Mouse (Mus musculus) urinary bladder, postnatal 36 days (tissue): Measurements from ENCODE around the gene Upk3bl.
"Not testable (repeated sequence)": the region's sequence is repeated elsewhere in the genome, so short reads cannot be mapped to it uniquely, and the experiment has no call there.

Source experiments
- DNase-seq, 2 experiments: peaks; one replicate each; pipeline ENCODE4 v3.0.0; 2022; ENCODE audit warnings: low spot score in 2 of 2, mixed read lengths in 1 of 2

Upk3bl gene

DNA sequence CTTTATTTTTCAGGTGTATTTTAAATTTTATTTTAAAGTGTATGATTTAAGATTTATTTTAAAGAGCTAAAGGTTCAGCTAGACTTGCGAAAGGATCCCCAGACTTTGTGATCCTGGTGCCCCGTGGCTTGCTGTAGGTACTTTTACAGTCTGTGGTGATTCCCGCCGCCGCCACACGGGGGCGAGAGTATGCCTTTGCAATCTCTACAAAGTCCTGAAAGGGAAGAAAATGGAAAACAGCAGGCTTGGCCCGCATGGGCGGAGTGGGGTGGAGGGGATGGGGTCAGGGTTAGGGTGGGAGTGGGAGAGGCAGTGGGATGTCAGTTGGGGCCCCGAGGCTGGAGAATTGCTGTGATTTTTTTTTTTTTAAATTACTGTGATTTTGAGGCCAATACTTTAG lies 8.3 kb upstream of the Upk3bl start:
- peak; percentile 86 to 87 for DNase-seq

GRCm38 (mm10) chr5:136048541-136048940 lies 5.8 kb upstream of the Upk3bl start:
- not testable (repeated sequence) for DNase-seq

DNA sequence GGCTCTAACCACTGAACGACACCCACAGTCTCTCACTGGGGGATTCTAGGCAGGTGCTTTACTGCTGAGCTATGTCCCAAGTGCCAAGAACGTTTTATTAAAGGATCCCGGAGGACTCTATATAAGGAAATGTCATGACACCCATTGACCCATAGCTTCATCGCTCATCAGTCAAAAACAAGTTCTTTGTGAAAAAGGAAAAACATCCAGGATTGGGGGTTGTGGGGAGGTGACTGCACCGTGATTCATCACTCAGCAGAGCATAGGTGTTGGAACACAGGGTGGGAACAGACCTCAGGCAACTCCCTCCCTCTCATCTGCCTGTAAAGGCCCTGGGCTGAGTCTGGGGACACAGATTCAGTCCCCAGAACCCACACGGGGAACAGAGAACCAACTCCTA lies 4.4 kb upstream of the Upk3bl start:
- DNase-seq, result no peak

GRCm38 (mm10) chr5:136051231-136052085 lies 2.8 kb upstream of the Upk3bl start:
- peak; percentile 50 to 64 for DNase-seq

DNA sequence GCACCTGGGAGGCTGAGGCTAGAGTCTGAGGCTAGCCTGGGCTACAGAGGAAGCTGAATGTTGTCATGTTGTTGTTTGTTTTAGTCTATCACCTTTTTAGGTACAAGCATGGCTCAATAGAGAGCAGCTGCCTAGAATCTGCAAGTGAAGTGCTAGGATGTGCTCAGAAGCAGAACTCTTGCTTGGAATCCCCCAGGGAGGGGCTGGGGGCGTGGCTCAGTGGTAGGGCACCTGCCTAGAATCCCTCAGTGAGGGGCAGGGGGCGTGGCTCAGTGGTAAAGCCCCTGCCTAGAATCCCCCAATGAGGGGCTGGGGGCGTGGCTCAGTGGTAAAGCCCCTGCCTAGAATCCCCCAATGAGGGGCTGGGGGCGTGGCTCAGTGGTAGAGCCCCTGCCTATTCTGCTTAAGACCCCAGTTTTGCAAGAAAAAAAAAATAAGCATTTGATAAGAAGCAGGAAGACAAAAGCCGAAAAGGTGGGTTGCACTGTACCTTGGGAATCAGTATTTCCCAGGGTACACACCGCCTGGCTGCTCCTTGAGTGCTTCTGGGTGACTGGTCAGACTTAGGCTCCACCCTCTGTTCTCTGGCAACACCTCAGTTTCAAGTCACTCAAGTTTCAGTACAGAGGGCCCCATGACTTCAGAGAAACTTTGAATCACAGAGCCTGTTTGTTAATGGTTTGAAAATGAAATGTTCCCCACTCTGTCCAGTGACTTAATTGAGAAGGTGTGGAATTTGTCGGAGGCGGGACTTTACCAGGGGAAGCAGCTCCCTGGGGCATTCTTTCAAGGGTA lies 1.2 kb upstream of the Upk3bl start:
- peak in 1 of 2 experiments; percentile 44 for DNase-seq

DNA sequence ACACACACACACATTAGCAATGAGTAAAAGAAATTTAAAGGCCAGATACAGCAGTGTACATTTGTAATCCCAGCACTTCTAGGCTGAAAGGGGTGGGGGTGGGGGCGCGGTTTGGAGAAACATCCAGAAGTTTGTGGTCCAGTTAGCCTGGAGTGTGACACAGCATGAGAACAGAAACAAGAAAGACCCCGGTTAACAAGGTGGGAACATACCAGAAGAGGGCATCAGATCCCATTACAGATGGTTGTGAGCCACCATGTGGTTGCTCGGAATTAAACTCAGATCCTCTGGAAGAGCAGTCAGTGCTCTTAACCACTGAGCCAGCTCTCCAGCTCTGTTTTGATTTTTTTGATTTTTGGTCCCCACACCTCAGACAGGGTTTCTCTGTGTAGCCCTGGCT lies 1.8 kb downstream of the Upk3bl start:
- no peak for DNase-seq

- DNase-seq, result no peak
These were observed 2.8 kb downstream of the Upk3bl start for GRCm38 (mm10) chr5:136057085-136057484.

DNA sequence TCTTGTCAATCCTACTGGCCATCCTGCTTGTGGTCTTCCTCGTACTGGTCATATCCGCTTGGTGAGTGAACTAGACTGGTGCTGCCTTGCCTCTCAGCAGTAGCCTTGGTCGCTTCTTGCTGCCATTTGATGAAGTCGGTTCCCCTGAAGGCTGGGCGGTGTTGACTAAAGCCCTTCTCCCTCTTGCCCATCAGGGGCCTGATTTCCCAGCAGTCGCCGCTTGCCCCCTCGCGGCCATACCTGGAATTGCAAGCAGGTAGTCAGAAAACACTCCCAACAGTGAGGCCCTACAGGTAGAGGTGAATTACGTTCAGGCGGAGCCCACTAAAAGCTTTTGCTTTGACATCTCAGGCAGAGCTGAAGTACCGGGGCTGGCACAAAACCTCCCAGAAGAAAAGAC lies 7.3 kb downstream of the Upk3bl start:
- DNase-seq, result peak; percentile 77 to 84

DNA sequence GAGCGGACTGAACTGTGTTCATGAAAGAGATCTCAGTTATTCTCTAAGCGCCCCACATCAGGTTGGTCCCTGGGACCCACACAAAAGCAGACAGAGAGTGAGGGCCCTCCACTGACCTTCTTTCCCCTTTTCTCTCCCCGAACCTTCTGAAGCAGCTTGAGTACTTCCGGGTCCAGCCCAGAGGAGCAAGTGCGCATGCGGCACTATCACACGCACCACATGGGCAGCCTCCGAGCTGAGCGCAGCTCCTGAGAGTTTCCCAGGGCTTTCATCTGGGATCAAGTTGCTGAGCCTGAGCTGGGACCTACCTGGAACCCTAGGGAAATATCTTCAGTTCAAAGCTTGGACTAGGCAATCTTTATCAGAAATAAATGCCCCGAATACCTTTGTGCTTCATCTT lies 9.6 kb downstream of the Upk3bl start:
- DNase-seq, result no peak

- not testable (repeated sequence) for DNase-seq
These were observed 12.3 kb downstream of the Upk3bl start for GRCm38 (mm10) chr5:136066404-136067148.

DNA sequence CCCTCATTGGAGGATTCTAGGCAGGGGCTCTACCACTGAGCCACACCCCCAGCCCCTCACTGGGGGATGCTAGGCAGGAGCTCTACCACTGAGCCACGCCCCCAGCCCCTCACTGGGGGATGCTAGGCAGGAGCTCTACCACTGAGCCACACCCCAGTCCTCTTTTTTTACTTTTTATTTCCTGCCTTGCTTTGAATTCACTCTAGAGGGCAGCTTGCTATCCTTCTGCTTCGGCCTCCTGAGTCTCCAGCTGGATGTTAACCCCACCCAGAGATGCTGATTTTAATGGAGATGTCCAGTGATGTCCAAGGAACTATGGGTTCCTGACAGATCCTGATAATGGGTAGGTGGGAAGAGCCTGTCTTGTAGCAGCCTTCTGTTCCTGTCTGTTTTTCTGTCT lies 15.1 kb downstream of the Upk3bl start:
- DNase-seq, result no peak

- no peak for DNase-seq
These were observed 18.8 kb downstream of the Upk3bl start for GRCm38 (mm10) chr5:136073051-136073450.

GRCm38 (mm10) chr5:136073526-136073925 lies 19.2 kb downstream of the Upk3bl start:
- DNase-seq, result no peak

DNA sequence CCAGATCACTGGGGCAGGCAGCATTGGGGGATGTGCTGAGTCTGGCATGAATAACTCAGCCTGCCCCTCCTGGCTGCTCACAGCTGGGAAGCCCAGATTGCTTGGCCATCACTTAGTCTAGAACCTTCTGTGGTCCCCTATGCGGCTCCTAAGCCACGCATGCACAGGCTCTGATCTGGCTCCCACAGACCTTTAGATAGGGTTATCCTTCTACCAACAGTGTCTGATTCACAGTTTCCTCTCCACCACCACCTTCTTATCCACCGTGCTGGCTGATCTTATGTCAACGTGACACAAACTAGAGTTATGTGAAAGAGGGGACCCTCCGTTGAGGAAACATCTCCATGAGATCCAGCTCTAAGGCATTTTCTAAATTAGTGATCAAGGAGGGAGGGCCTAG lies 20.8 kb downstream of the Upk3bl start:
- no peak for DNase-seq

DNA sequence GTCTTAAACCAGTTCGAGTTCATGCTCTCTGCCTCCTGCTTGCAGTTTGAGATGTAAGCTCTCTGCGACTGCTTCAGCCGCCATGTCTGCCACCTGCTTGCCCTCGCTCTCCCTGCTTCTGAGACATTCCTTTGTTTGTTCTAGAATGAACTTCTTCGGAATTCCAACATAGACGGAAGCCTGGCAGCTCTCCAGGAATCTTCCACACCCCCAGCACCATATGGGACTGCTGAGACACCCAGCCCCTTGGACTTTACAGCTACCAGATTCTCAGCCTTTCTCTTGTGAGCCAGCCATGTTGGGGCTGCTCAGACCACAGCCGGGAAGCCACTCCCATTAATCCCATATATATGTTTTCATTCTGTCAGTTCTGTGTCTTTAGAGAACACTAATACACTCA lies 22.0 kb downstream of the Upk3bl start:
- DNase-seq, result no peak

- no peak for DNase-seq
These were observed 22.8 kb downstream of the Upk3bl start for GRCm38 (mm10) chr5:136077001-136077550.

GRCm38 (mm10) chr5:136078136-136078535 lies 23.8 kb downstream of the Upk3bl start:
- no peak for DNase-seq

- DNase-seq, result no peak
These were observed 28.1 kb downstream of the Upk3bl start for GRCm38 (mm10) chr5:136082345-136082744.

DNA sequence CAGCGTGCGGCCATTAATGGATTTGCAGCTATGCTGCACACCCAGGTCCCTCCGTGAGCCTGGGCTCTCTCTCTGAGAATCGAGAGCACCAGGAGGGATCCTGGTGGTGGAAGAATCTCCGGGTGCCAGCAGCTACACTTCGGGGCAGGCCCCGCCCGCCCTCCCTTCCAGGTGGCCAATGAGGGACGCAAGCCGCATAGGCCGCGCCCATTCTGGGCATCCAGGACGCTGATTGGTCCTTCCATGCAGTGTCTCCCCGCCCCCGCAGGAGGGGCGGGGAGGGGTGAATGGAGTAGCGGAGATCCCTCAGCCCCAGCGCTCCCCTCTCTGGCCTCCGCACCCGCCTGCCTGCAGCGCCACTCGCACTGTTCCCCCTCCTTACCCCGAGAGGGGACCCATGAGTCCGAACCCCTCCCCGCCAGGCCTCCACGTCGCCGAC lies 29.4 kb downstream of the Upk3bl start, which contains the start of gene Rasa4:
TSS of gene Rasa4 (plus strand) at position 248 of the 439 bp plus-strand sequence.
- peak; percentile 86 to 93 for DNase-seq

DNA sequence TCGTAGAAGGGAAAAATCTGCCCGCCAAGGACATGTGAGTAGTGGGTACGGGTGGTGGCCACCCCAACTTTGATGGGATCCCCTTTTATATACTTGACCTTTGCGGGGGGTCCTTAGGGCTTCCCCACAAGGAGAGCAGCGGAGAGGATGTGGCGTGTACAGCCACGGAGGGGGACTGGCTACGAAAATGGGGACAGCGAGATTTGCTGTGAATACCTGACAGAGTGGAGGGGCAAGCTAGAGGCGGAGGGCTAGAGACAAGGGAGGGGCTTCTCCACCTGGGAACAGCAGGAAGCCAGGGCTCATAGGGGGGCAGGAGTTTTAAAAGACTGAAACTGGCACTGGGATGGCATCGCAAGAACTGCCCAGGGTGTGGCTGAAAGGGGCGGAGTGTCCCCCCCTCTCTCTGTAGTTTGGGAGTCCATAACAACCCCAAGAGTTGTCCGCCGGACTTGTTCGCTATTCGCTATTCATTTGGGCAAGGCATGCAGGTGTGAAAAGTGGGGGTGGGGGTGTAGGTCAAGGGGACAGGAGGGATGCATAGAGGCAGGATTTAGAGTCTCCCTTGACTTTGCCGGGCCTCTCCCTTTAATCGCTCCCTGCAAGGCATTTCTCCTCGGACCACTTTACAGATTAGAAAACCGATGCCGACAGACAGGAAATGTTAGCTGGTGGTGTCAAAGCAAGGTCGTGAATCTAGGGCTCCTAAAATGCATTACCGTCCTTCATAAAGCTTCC lies 30.0 kb downstream of the Upk3bl start:
- no peak for DNase-seq
